11 mouse cellular contexts compared by ENCODE assay signal in the genomic region with DNA sequence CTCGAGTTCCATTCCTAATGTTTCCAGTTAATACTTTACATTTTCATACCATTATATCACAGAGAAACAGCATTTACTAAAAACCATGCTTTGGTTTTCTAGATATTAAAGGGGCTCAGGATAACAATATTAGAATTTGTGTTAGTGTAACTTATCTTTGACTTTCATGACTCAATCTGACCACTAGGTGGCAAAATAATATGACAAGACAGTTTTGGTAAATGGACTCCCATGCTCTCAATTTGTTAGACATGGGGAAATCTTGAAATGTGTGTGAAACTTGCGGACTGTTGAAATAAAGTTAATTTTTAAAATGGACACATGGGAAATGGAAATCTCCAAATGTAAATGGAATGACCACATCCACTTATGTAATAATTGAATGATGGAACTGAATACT.
A peak's percentile ranks its signal among the peaks of the same experiment; 100 is the strongest.
DNase-seq lines count a peak whose midpoint lies in the region; ATAC-seq and TF ChIP-seq lines count a peak whose summit lies in the region.
"Had no signal": no experiment of that assay in that cellular context is flagged by ENCODE, and none has a peak within 500 bp of the region (broad histone marks: within the 10 kb centered on the region; RNA-seq: fewer than 3 reads in every experiment).

No protein-coding gene starts in this region.

- H3K36me3 ChIP-seq in heart, postnatal 0 days (replicated peaks; ENCODE audit: control insufficient read depth, insufficient read depth, low read length) = no peaks in the 10 kb centered on the region
- no peaks in the 10 kb centered on the region for H3K36me3 ChIP-seq in heart, embryonic 11.5 days (ENCODE audit: control insufficient read depth, insufficient read depth, low read length)
- no peaks in the 10 kb centered on the region for H3K36me3 ChIP-seq in midbrain, embryonic 14.5 days (ENCODE audit: control insufficient read depth, insufficient read depth, low read length)
- no peaks in the 10 kb centered on the region for H3K36me3 ChIP-seq in midbrain, embryonic 16.5 days (ENCODE audit: control insufficient read depth, insufficient read depth, low read length)
- no peaks in the 10 kb centered on the region for H3K36me3 ChIP-seq in neural tube, embryonic 15.5 days

- TF ChIP-seq EP300 in heart, postnatal 0 days (IDR thresholded peaks at IDR 0.05; ENCODE audit: low read depth) = no peak

- no peak overlapping the region for H3K4me2 ChIP-seq in heart, postnatal 0 days (ENCODE audit: low read depth, low read length)
- H3K4me2 ChIP-seq in heart, embryonic 11.5 days = no peak overlapping the region
- no peak overlapping the region for H3K4me2 ChIP-seq in midbrain, embryonic 14.5 days (ENCODE audit: low read length)
- no peak overlapping the region for H3K4me2 ChIP-seq in midbrain, embryonic 16.5 days (ENCODE audit: low read length)
- H3K4me2 ChIP-seq in neural tube, embryonic 15.5 days = no peak overlapping the region

- WGBS in heart, postnatal 0 days = 64% methylated on average over 2 of the region's 2 CpGs
- WGBS in heart, embryonic 11.5 days (ENCODE audit: insufficient replicate concordance) = 73% methylated on average over 2 of the region's 2 CpGs
- 86% methylated on average over 2 of the region's 2 CpGs for WGBS in midbrain, embryonic 14.5 days
- WGBS in midbrain, embryonic 16.5 days = 85% methylated on average over 2 of the region's 2 CpGs
- WGBS in neural tube, embryonic 15.5 days = 76% methylated on average over 2 of the region's 2 CpGs

- no peak overlapping the region for H3K4me3 ChIP-seq in heart, postnatal 0 days (ENCODE audit: low read depth, low read length)
- H3K4me3 ChIP-seq in heart, embryonic 11.5 days (ENCODE audit: low read depth, low read length) = no peak overlapping the region
- no peak overlapping the region for H3K4me3 ChIP-seq in midbrain, embryonic 14.5 days (replicated peaks; ENCODE audit: low read depth, low read length)
- no peak overlapping the region for H3K4me3 ChIP-seq in midbrain, embryonic 16.5 days (ENCODE audit: low read depth, low read length)
- H3K4me3 ChIP-seq in neural tube, embryonic 15.5 days (replicated peaks) = no peak overlapping the region

- peak; percentile 56 for DNase-seq in heart, postnatal 0 days (ENCODE audit: low spot score)
- peak; percentile 80 for DNase-seq in midbrain, embryonic 14.5 days
- DNase-seq in embryo, embryonic 10 days (ENCODE audit: low spot score) = peak; percentile 62
- DNase-seq in frontal cortex, postnatal 10 days (ENCODE audit: low spot score in 2 of 2) = no peak
- DNase-seq in B cell, adult 2 months = no peak
- DNase-seq: gastrocnemius, postnatal 25 days; kidney, adult 11 months; lung, adult 18-20 months had no signal

- H3K27me3 ChIP-seq in heart, postnatal 0 days (ENCODE audit: control insufficient read depth, insufficient read depth, low read length) = no peaks in the 10 kb centered on the region
- no peaks in the 10 kb centered on the region for H3K27me3 ChIP-seq in heart, embryonic 11.5 days (ENCODE audit: control insufficient read depth, insufficient read depth, low read length)
- H3K27me3 ChIP-seq in midbrain, embryonic 14.5 days (ENCODE audit: control insufficient read depth, insufficient read depth, low read length) = no peaks in the 10 kb centered on the region
- H3K27me3 ChIP-seq in midbrain, embryonic 16.5 days (ENCODE audit: control insufficient read depth, insufficient read depth, low read depth, low read length) = no peaks in the 10 kb centered on the region
- no peaks in the 10 kb centered on the region for H3K27me3 ChIP-seq in neural tube, embryonic 15.5 days (replicated peaks)

- no peak for ATAC-seq in heart, postnatal 0 days (ENCODE audit: insufficient read depth, low read depth)
- ATAC-seq in heart, embryonic 11.5 days (replicated peaks; ENCODE audit: insufficient number of reproducible peaks, low FRiP score, low TSS enrichment) = no peak
- ATAC-seq in midbrain, embryonic 14.5 days (ENCODE audit: low FRiP score, low TSS enrichment) = no peak
- no peak for ATAC-seq in midbrain, embryonic 16.5 days
- ATAC-seq in neural tube, embryonic 15.5 days (ENCODE audit: low FRiP score) = no peak

- H3K9me3 ChIP-seq in heart, postnatal 0 days (replicated peaks; ENCODE audit: control insufficient read depth, low read length) = no peaks in the 10 kb centered on the region
- no peaks in the 10 kb centered on the region for H3K9me3 ChIP-seq in heart, embryonic 11.5 days (replicated peaks; ENCODE audit: control insufficient read depth, low read length)
- H3K9me3 ChIP-seq in midbrain, embryonic 14.5 days (ENCODE audit: control insufficient read depth, low read length) = no peaks in the 10 kb centered on the region
- H3K9me3 ChIP-seq in midbrain, embryonic 16.5 days (replicated peaks; ENCODE audit: control insufficient read depth, low read length, poor library complexity, severe bottlenecking) = no peaks in the 10 kb centered on the region
- H3K9me3 ChIP-seq in neural tube, embryonic 15.5 days (replicated peaks) = no peaks in the 10 kb centered on the region

- H3K4me1 ChIP-seq in heart, postnatal 0 days (ENCODE audit: control insufficient read depth, insufficient read depth) = no peaks in the 10 kb centered on the region
- no peaks in the 10 kb centered on the region for H3K4me1 ChIP-seq in heart, embryonic 11.5 days (ENCODE audit: control insufficient read depth, insufficient read depth, low read length)
- H3K4me1 ChIP-seq in midbrain, embryonic 14.5 days (ENCODE audit: control insufficient read depth, insufficient read depth, low read length) = no peaks in the 10 kb centered on the region
- no peaks in the 10 kb centered on the region for H3K4me1 ChIP-seq in midbrain, embryonic 16.5 days (ENCODE audit: control insufficient read depth, insufficient read depth, low read length)
- no peaks in the 10 kb centered on the region for H3K4me1 ChIP-seq in neural tube, embryonic 15.5 days

- H3K9ac ChIP-seq in heart, postnatal 0 days (replicated peaks; ENCODE audit: low read depth, low read length) = no peak overlapping the region
- H3K9ac ChIP-seq in heart, embryonic 11.5 days (ENCODE audit: low read depth, low read length) = no peak overlapping the region
- no peak overlapping the region for H3K9ac ChIP-seq in midbrain, embryonic 14.5 days (replicated peaks; ENCODE audit: low read length)
- H3K9ac ChIP-seq in midbrain, embryonic 16.5 days (ENCODE audit: low read depth, low read length) = no peak overlapping the region
- no peak overlapping the region for H3K9ac ChIP-seq in neural tube, embryonic 15.5 days (replicated peaks)

- no peak overlapping the region for H3K27ac ChIP-seq in heart, postnatal 0 days (ENCODE audit: low read depth)
- H3K27ac ChIP-seq in heart, embryonic 11.5 days (ENCODE audit: low read depth, low read length) = no peak overlapping the region
- no peak overlapping the region for H3K27ac ChIP-seq in midbrain, embryonic 14.5 days (replicated peaks; ENCODE audit: low read depth, low read length)
- H3K27ac ChIP-seq in midbrain, embryonic 16.5 days (ENCODE audit: low read length) = no peak overlapping the region
- no peak overlapping the region for H3K27ac ChIP-seq in neural tube, embryonic 15.5 days (replicated peaks)

- TF ChIP-seq CTCF in heart, postnatal 0 days (IDR thresholded peaks at IDR 0.05; ENCODE audit: low read depth) = peak; percentile 59

Comparison
In these comparisons a context has a peak if more than half of its experiments do, and no peak if none do; other contexts are left out.
1. DNase-seq: peak in heart, postnatal 0 days (single experiment), midbrain, embryonic 14.5 days (single experiment) and embryo, embryonic 10 days (single experiment); none in frontal cortex, postnatal 10 days (0 of 2) and B cell, adult 2 months (0 of 2).